Mouse (Mus musculus): Measurements from ENCODE around the gene Rpl27a.

DNA sequence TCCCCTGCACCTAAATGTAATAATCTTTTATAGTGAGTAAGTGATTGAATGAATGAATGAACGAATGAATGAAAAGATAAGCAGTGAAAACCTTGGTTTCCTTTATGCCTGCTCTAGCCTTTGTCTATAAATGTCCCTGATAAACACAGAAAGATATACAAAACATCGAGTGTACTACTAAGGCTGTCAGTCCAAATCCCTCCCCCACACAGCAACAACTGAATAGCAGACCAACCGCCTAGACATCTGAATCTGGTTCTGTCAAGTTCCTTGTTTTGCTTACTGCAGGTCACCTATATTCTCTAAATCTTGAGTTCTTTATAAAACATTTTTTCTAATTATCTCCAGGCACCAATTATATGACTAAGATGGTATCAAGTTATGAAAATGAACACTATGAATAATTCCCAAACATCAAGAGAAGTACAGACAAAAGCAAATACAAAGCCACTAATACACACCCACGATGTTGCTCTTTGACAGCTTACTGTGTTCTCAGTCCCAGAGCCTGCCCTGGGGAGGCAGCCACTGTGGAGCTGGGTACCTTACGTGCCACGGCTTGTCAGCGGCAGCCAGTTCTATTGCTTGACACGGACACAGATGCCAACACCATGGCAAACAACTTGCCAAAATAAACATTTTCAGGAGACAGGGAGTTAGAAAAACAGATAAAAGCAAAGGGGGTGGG, 42.7 kb downstream of the Rpl27a start:
- TF ChIP-seq TAL1 (IDR thresholded peaks at IDR 0.05; ENCODE audit: low read length) (no peak), GATA1 (IDR thresholded peaks at IDR 0.05; ENCODE audit: low read length) (no peak)
